Mouse (Mus musculus): ENCODE data around the gene Htr1f. TPM values are rescaled to one million over a fixed set of nuclear protein-coding genes. Genes with fewer than 3 reads are reported as not detected.

The Htr1f gene
- polyA plus RNA-seq (2014; fragmentation: Nextera tagmentation; extraction: Ambion mirVana), result 0.06 and 0.31 TPM in 2 replicates

DNA sequence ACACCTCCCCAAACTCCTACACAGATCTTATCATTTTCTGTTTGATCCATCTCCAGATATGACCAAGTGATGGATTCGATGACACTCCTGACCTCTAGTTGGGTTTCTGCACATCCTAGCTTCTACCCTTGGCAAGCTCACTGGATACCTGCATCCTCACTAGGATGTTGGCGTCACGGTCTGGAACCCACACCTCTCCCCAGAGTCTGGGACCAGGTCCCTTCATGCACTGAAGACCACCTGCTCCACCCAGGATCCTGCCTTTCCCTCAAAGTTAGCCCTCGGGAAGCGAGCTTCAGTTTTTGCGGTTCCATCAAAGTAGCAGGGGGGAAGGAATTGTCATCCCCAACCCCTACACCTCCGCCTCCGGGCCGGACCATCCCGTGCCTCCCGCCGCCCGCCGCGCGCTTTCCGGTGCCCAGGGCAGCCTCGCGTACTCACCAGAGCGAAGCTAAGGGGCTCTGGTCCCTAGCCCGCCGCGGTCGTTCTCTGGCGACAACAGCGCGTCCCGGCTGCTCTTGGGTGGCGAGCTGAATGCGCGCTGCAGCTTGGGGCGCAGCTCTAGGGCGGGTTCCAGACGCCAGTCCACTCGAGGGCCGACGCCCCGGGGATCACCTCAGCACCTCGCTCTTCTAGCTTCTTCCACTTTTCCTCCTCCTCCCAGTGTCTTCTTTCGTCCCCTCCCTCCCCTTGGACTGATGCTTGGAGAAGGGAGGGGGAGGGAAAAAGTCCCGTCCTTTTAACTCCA, at the start of gene Htr1f:
TSS of gene Htr1f (minus strand) at position 671 of the 748 bp plus-strand sequence.
- Histone ChIP-seq H3K4me2 (peak within 1 kb of the TSS; percentile 82), H3K9ac (ENCODE audit: low read length) (peak within 1 kb of the TSS; percentile 42), H3K4me1 (ENCODE audit: control insufficient read depth, insufficient read depth, low read length) (no peaks in the 10 kb centered on the region), H3K27me3 (ENCODE audit: control insufficient read depth, insufficient read depth, low read length) (peaks cover 3% of the 10 kb centered on the region), H3K27ac (ENCODE audit: low read depth, low read length) (no peak within 1 kb of the TSS), H3K9me3 (ENCODE audit: control insufficient read depth, low read length) (no peaks in the 10 kb centered on the region), H3K36me3 (ENCODE audit: control insufficient read depth, insufficient read depth, low read length) (no peaks in the 10 kb centered on the region), H3K4me3 (ENCODE audit: low read depth, low read length) (peak within 1 kb of the TSS; percentile 38)
- WGBS, result 4% methylated on average over 40 of the region's 41 CpGs
- DNase-seq (ENCODE audit: low spot score, missing footprints), result peak; percentile 92
- peak; percentile 84 for ATAC-seq (ENCODE audit: low FRiP score)

DNA sequence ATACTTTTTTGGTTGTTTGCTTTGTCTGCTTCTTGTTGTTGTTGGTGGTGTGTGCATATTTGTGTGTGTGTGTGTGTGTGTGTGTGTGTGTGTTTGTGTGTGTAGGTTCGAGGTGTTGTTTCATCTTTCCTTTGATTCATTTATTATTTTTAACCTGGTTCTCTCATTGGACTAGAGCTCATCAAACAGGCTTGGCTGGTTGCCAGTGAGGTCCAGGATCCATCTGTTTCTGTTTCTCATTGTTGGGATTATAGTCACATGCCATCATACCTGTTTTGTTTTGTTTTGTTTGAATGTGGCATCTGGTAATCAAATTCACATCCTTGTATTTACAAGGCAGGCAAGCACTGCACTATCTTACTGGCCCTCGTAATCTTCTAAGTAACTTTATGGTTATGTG, 34.1 kb upstream of the Htr1f start:
- Histone ChIP-seq H3K27me3 (ENCODE audit: control insufficient read depth, insufficient read depth, low read length) (no peaks in the 10 kb centered on the region), H3K4me1 (ENCODE audit: control insufficient read depth, insufficient read depth, low read length) (no peaks in the 10 kb centered on the region), H3K36me3 (ENCODE audit: control insufficient read depth, insufficient read depth, low read length) (no peaks in the 10 kb centered on the region), H3K9ac (ENCODE audit: low read length) (no peak overlapping the region), H3K27ac (ENCODE audit: low read depth, low read length) (no peak overlapping the region), H3K4me3 (ENCODE audit: low read depth, low read length) (no peak overlapping the region), H3K4me2 (no peak overlapping the region), H3K9me3 (ENCODE audit: control insufficient read depth, low read length) (no peaks in the 10 kb centered on the region)
- 82% methylated on average over 2 of the region's 2 CpGs for WGBS
- DNase-seq (ENCODE audit: low spot score, missing footprints) (no peak), ATAC-seq (ENCODE audit: low FRiP score) (no peak)

DNA sequence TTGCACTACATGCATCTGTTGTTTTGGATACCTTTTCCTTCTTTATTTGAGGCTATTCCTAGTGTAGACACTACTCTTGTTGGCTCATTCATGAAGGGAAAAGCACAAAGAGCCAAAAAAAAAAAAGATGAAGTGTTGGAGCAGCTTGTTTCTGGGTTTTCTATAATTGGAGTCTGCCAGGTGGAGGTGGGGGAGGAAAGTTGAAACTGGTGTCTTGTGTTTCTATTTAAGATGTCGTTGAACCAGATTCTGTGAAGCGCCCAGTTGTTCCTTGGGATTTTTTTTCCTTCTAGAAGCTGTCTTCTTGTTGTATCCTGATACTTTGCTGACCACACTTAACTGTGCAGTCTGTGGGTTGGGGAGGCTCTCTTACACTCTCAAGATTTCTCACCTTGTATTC, 23.7 kb upstream of the Htr1f start:
- no peaks in the 10 kb centered on the region for H3K27me3 ChIP-seq (ENCODE audit: control insufficient read depth, insufficient read depth, low read length)
- WGBS, result 83% methylated on average over 2 of the region's 2 CpGs
- H3K9me3 ChIP-seq (ENCODE audit: control insufficient read depth, low read length), result no peaks in the 10 kb centered on the region

GRCm38 (mm10) chr16:65127846-65128245, 22.2 kb upstream of the Htr1f start:
- WGBS, result 91% methylated on average over 3 of the region's 3 CpGs
- DNase-seq (ENCODE audit: low spot score, missing footprints) (no peak), ATAC-seq (ENCODE audit: low FRiP score) (no peak)
- Histone ChIP-seq H3K9ac (ENCODE audit: low read length) (no peak overlapping the region), H3K27ac (ENCODE audit: low read depth, low read length) (no peak overlapping the region), H3K9me3 (ENCODE audit: control insufficient read depth, low read length) (no peaks in the 10 kb centered on the region), H3K27me3 (ENCODE audit: control insufficient read depth, insufficient read depth, low read length) (no peaks in the 10 kb centered on the region), H3K4me3 (ENCODE audit: low read depth, low read length) (no peak overlapping the region), H3K4me1 (ENCODE audit: control insufficient read depth, insufficient read depth, low read length) (no peaks in the 10 kb centered on the region), H3K4me2 (no peak overlapping the region), H3K36me3 (ENCODE audit: control insufficient read depth, insufficient read depth, low read length) (no peaks in the 10 kb centered on the region)

More for the DNA sequence above, 23.7 kb upstream of the Htr1f start:
- Histone ChIP-seq H3K4me3 (ENCODE audit: low read depth, low read length) (no peak overlapping the region), H3K4me2 (no peak overlapping the region), H3K27ac (ENCODE audit: low read depth, low read length) (no peak overlapping the region), H3K36me3 (ENCODE audit: control insufficient read depth, insufficient read depth, low read length) (no peaks in the 10 kb centered on the region), H3K9ac (ENCODE audit: low read length) (no peak overlapping the region), H3K4me1 (ENCODE audit: control insufficient read depth, insufficient read depth, low read length) (no peaks in the 10 kb centered on the region)
- DNase-seq (ENCODE audit: low spot score, missing footprints) (no peak), ATAC-seq (ENCODE audit: low FRiP score) (no peak)

GRCm38 (mm10) chr16:65112221-65112620, 6.6 kb upstream of the Htr1f start:
- ATAC-seq (ENCODE audit: low FRiP score), result no peak
- no peaks in the 10 kb centered on the region for H3K36me3 ChIP-seq (ENCODE audit: control insufficient read depth, insufficient read depth, low read length)
- no peak for DNase-seq (ENCODE audit: low spot score, missing footprints)
- no peaks in the 10 kb centered on the region for H3K27me3 ChIP-seq (ENCODE audit: control insufficient read depth, insufficient read depth, low read length)
- 85% methylated on average over 1 of the region's 1 CpGs for WGBS
- H3K4me3 ChIP-seq (ENCODE audit: low read depth, low read length), result no peak overlapping the region
- no peaks in the 10 kb centered on the region for H3K9me3 ChIP-seq (ENCODE audit: control insufficient read depth, low read length)
- no peak overlapping the region for H3K9ac ChIP-seq (ENCODE audit: low read length)
- H3K27ac ChIP-seq (ENCODE audit: low read depth, low read length), result no peak overlapping the region
- H3K4me2 ChIP-seq, result no peak overlapping the region
- H3K4me1 ChIP-seq (ENCODE audit: control insufficient read depth, insufficient read depth, low read length), result no peaks in the 10 kb centered on the region

- Histone ChIP-seq H3K9ac (ENCODE audit: low read length) (no peak overlapping the region), H3K4me1 (ENCODE audit: control insufficient read depth, insufficient read depth, low read length) (no peaks in the 10 kb centered on the region), H3K27me3 (ENCODE audit: control insufficient read depth, insufficient read depth, low read length) (no peaks in the 10 kb centered on the region), H3K4me3 (ENCODE audit: low read depth, low read length) (no peak overlapping the region), H3K4me2 (no peak overlapping the region), H3K36me3 (ENCODE audit: control insufficient read depth, insufficient read depth, low read length) (no peaks in the 10 kb centered on the region), H3K27ac (ENCODE audit: low read depth, low read length) (no peak overlapping the region), H3K9me3 (ENCODE audit: control insufficient read depth, low read length) (no peaks in the 10 kb centered on the region)
- ATAC-seq (ENCODE audit: low FRiP score) (no peak), DNase-seq (ENCODE audit: low spot score, missing footprints) (no peak)
- 90% methylated on average over 5 of the region's 5 CpGs for WGBS
Measured at GRCm38 (mm10) chr16:65093552-65093951, 12.1 kb downstream of the Htr1f start.

DNA sequence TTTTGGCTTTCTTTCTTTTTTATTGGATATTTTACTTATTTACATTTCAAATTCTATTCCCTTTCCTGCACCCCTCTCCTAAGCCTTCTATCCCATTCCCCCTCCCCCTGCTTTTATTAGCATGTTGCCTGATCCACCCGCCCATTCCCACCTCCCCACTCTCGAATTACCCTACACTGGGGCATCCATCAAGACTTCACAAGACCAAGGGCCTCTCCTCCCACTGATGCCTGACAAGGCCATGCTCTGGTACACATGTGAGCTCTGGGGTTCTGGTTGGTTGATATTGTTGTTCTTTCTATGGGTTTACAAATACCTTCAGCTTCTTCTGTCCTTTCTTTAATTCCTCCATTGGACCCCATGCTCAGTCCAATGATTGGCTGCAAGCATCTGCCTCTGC, 22.2 kb downstream of the Htr1f start:
- Histone ChIP-seq H3K4me3 (ENCODE audit: low read depth, low read length) (no peak overlapping the region), H3K4me2 (no peak overlapping the region), H3K36me3 (ENCODE audit: control insufficient read depth, insufficient read depth, low read length) (no peaks in the 10 kb centered on the region), H3K9me3 (ENCODE audit: control insufficient read depth, low read length) (no peaks in the 10 kb centered on the region), H3K27me3 (ENCODE audit: control insufficient read depth, insufficient read depth, low read length) (no peaks in the 10 kb centered on the region), H3K27ac (ENCODE audit: low read depth, low read length) (no peak overlapping the region), H3K4me1 (ENCODE audit: control insufficient read depth, insufficient read depth, low read length) (no peaks in the 10 kb centered on the region), H3K9ac (ENCODE audit: low read length) (no peak overlapping the region)
- ATAC-seq (ENCODE audit: low FRiP score) (no peak), DNase-seq (ENCODE audit: low spot score, missing footprints) (no peak)
- 44% methylated on average over 2 of the region's 2 CpGs for WGBS

GRCm38 (mm10) chr16:65069867-65070266, 35.8 kb downstream of the Htr1f start:
- Histone ChIP-seq H3K9me3 (ENCODE audit: control insufficient read depth, low read length) (no peaks in the 10 kb centered on the region), H3K9ac (ENCODE audit: low read length) (no peak overlapping the region), H3K4me2 (no peak overlapping the region), H3K27me3 (ENCODE audit: control insufficient read depth, insufficient read depth, low read length) (no peaks in the 10 kb centered on the region), H3K4me1 (ENCODE audit: control insufficient read depth, insufficient read depth, low read length) (no peaks in the 10 kb centered on the region), H3K27ac (ENCODE audit: low read depth, low read length) (no peak overlapping the region), H3K4me3 (ENCODE audit: low read depth, low read length) (no peak overlapping the region), H3K36me3 (ENCODE audit: control insufficient read depth, insufficient read depth, low read length) (no peaks in the 10 kb centered on the region)
- DNase-seq (ENCODE audit: low spot score, missing footprints) (no peak), ATAC-seq (ENCODE audit: low FRiP score) (no peak)
- WGBS, result 88% methylated on average over 1 of the region's 1 CpGs

- no peak overlapping the region for H3K4me2 ChIP-seq
- no peak for ATAC-seq (ENCODE audit: low FRiP score)
- no peak overlapping the region for H3K9ac ChIP-seq (ENCODE audit: low read length)
- no peak overlapping the region for H3K27ac ChIP-seq (ENCODE audit: low read depth, low read length)
- no peaks in the 10 kb centered on the region for H3K4me1 ChIP-seq (ENCODE audit: control insufficient read depth, insufficient read depth, low read length)
- H3K4me3 ChIP-seq (ENCODE audit: low read depth, low read length), result no peak overlapping the region
- H3K27me3 ChIP-seq (ENCODE audit: control insufficient read depth, insufficient read depth, low read length), result no peaks in the 10 kb centered on the region
- H3K9me3 ChIP-seq (ENCODE audit: control insufficient read depth, low read length), result no peaks in the 10 kb centered on the region
- DNase-seq (ENCODE audit: low spot score, missing footprints), result no peak
- no peaks in the 10 kb centered on the region for H3K36me3 ChIP-seq (ENCODE audit: control insufficient read depth, insufficient read depth, low read length)
Measured at GRCm38 (mm10) chr16:65066264-65066663, 39.4 kb downstream of the Htr1f start.
